Mouse (Mus musculus) kidney, embryonic 16.5 days (tissue): ENCODE data around the gene Tnni3k. TPM values are rescaled to one million over a fixed set of nuclear protein-coding genes. Genes with fewer than 3 reads are reported as not detected.

ENCODE experiments used
- ATAC-seq: fragments of 200-750 bp; cut with Nextera tagmentation; 2 replicates; pipeline ENCODE4 v1.8.0; 2017; ENCODE audit warnings: moderate TSS enrichment; ENCODE audit not compliant: low FRiP score, low TSS enrichment
- H3K27ac ChIP-seq: fragments of 300-500 bp; sonication (generic); 2 replicates; pipeline ENCODE4 v1.5.1; 2014; ENCODE audit warnings: low read length
- H3K27me3 ChIP-seq: fragments of 300-500 bp; sonication (generic); 2 replicates; pipeline ENCODE4 v1.6.1; 2014; ENCODE audit warnings: low read length, control low read depth, mixed read lengths; ENCODE audit not compliant: insufficient read depth
- H3K36me3 ChIP-seq: fragments of 300-500 bp; sonication (generic); 2 replicates; pipeline ENCODE4 v1.6.1; 2014; ENCODE audit warnings: low read length, control low read depth, mixed read lengths; ENCODE audit not compliant: insufficient read depth
- H3K4me1 ChIP-seq: fragments of 300-500 bp; sonication (generic); 2 replicates; pipeline ENCODE4 v1.6.1; 2014; ENCODE audit warnings: low read length, control low read depth, mixed read lengths; ENCODE audit not compliant: insufficient read depth
- H3K4me2 ChIP-seq: fragments of 300-500 bp; sonication (generic); replicated peaks from 2 replicates; pipeline ENCODE4 v1.6.1; 2014; ENCODE audit warnings: low read depth, low read length
- H3K4me3 ChIP-seq: fragments of 300-500 bp; sonication (generic); 2 replicates; pipeline ENCODE4 v1.5.1; 2014; ENCODE audit warnings: mild to moderate bottlenecking, low read length
- H3K9ac ChIP-seq: fragments of 300-500 bp; sonication (generic); replicated peaks from 2 replicates; pipeline ENCODE4 v1.6.1; 2014; ENCODE audit warnings: low read length
- H3K9me3 ChIP-seq: fragments of 300-500 bp; sonication (generic); 2 replicates; pipeline ENCODE4 v1.6.1; 2016; ENCODE audit warnings: low read length, control low read depth
- WGBS: fragments of 180-500 bp; shearing (Covaris S2); extraction: QIAGEN DNeasy Blood & Tissue Kit; methylation state at CpG from one replicate; pipeline ENCODE4 v1.1.7; 2014; 5-methylcytosine and 5-hydroxymethylcytosine counted together
- polyA plus RNA-seq: library from polyadenylated mRNA; unstranded; fragments of >200 nt; fragmentation: Nextera tagmentation; extraction: Ambion mirVana; gene quantifications from 2 replicates; pipeline ENCODE4 v1.2.1, GENCODE M21; 2015

Gene Tnni3k
- polyA plus RNA-seq, 1 experiment from 2014 or later, result not detected

- Histone ChIP-seq H3K9ac (no peak overlapping the region), H3K4me3 (no peak overlapping the region), H3K36me3 (no peaks in the 10 kb centered on the region), H3K27me3 (no peaks in the 10 kb centered on the region), H3K27ac (no peak overlapping the region), H3K9me3 (no peaks in the 10 kb centered on the region), H3K4me1 (no peaks in the 10 kb centered on the region), H3K4me2 (no peak overlapping the region)
- ATAC-seq, result no peak
- 42% methylated on average over 3 of the region's 3 CpGs for WGBS
These were observed 195.5 kb downstream of the Tnni3k start for GRCm38 (mm10) chr3:154859721-154860120.

DNA sequence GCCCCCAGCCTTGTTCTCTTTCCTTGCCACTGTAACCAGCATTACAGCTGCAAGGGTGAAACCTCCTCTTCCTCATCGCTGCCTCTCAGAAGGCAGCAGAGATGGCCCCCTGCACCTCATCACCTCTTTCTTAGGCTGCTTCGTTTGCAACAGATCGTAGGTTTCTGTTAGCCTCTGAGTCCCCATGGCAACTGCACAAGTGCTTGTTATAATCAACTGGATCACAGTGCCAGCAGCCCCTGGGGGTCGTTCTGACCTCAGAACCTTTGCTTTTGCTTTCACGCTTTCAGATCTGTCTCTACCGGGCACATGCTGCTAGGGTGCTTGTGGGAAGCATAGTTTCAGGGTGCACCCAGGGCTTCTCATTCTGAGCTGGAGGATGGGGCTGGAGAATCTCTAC is 201.9 kb downstream of the Tnni3k start:
- Histone ChIP-seq H3K4me2 (no peak overlapping the region), H3K36me3 (no peaks in the 10 kb centered on the region), H3K9ac (no peak overlapping the region), H3K4me1 (no peaks in the 10 kb centered on the region), H3K27me3 (no peaks in the 10 kb centered on the region), H3K27ac (no peak overlapping the region), H3K4me3 (no peak overlapping the region), H3K9me3 (no peaks in the 10 kb centered on the region)
- 33% methylated on average over 6 of the region's 6 CpGs for WGBS
- ATAC-seq, result no peak

- Histone ChIP-seq H3K27ac (no peak overlapping the region), H3K4me3 (no peak overlapping the region), H3K36me3 (no peaks in the 10 kb centered on the region), H3K4me1 (no peaks in the 10 kb centered on the region), H3K27me3 (no peaks in the 10 kb centered on the region), H3K9me3 (no peaks in the 10 kb centered on the region), H3K4me2 (no peak overlapping the region), H3K9ac (no peak overlapping the region)
- no peak for ATAC-seq
- 72% methylated on average over 3 of the region's 3 CpGs for WGBS
These were observed 202.9 kb downstream of the Tnni3k start for GRCm38 (mm10) chr3:154852281-154852680.

DNA sequence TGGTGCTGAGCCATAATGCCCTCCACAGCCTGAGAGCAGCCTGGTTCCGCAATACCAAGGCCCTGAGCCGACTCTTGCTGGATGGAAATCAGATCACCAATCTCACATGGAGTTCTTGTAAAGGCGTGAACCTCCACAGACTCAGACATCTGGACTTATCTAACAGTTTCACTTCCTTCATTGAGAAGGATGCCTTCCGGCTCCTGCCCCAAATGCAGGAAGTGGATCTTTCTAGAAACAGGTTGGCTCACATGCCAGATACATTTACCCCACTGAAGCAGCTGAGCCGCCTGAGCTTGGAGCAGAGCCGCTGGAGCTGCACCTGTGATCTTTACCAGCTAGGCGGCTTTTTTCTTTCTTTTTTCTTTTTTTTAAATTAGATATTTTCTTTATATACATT is 213.0 kb downstream of the Tnni3k start:
- no peak for ATAC-seq
- Histone ChIP-seq H3K9me3 (no peaks in the 10 kb centered on the region), H3K36me3 (no peaks in the 10 kb centered on the region), H3K4me3 (no peak overlapping the region), H3K9ac (no peak overlapping the region), H3K4me2 (no peak overlapping the region), H3K27me3 (no peaks in the 10 kb centered on the region), H3K27ac (no peak overlapping the region), H3K4me1 (no peaks in the 10 kb centered on the region)
- WGBS, result 89% methylated on average over 7 of the region's 7 CpGs

- WGBS, result 60% methylated on average over 1 of the region's 1 CpGs
- no peak overlapping the region for H3K4me3 ChIP-seq
These were observed 214.1 kb downstream of the Tnni3k start for GRCm38 (mm10) chr3:154841076-154841475.

DNA sequence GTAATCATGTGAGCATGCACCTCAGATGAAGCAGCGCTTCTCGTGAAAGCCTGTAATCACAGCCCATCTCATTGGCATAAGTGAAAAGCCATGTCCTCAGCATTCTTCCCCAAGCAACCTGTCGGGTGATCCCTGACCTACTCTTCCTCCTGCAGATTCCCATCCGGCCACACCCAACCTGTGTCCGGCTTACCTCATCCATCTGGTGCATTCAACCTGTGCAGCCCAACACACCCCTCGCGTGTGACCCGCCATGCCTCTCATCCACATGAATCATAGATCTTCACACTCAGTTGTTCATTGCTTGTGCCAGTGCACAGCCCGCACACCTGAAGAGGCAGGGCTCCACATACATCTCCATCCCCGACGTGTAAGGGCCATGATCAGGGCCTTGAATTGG is 217.3 kb downstream of the Tnni3k start:
- 90% methylated on average over 11 of the region's 11 CpGs for WGBS
- no peaks in the 10 kb centered on the region for H3K4me1 ChIP-seq
- no peak overlapping the region for H3K4me2 ChIP-seq
- no peak for ATAC-seq
- no peaks in the 10 kb centered on the region for H3K27me3 ChIP-seq
- no peaks in the 10 kb centered on the region for H3K9me3 ChIP-seq
- no peak overlapping the region for H3K27ac ChIP-seq
- no peak overlapping the region for H3K9ac ChIP-seq
- H3K4me3 ChIP-seq, result no peak overlapping the region
- no peaks in the 10 kb centered on the region for H3K36me3 ChIP-seq

More at GRCm38 (mm10) chr3:154841076-154841475, 214.1 kb downstream of the Tnni3k start:
- Histone ChIP-seq H3K27me3 (no peaks in the 10 kb centered on the region), H3K4me1 (no peaks in the 10 kb centered on the region), H3K9ac (no peak overlapping the region), H3K27ac (no peak overlapping the region), H3K9me3 (no peaks in the 10 kb centered on the region), H3K36me3 (no peaks in the 10 kb centered on the region), H3K4me2 (no peak overlapping the region)
- ATAC-seq, result no peak

- no peak overlapping the region for H3K4me3 ChIP-seq
- no peaks in the 10 kb centered on the region for H3K27me3 ChIP-seq
- H3K4me2 ChIP-seq, result no peak overlapping the region
- H3K9me3 ChIP-seq, result no peaks in the 10 kb centered on the region
- no peaks in the 10 kb centered on the region for H3K36me3 ChIP-seq
- no peaks in the 10 kb centered on the region for H3K4me1 ChIP-seq
- WGBS, result 74% methylated on average over 3 of the region's 3 CpGs
- no peak overlapping the region for H3K27ac ChIP-seq
- H3K9ac ChIP-seq, result no peak overlapping the region
- ATAC-seq, result no peak
These were observed 219.1 kb downstream of the Tnni3k start for GRCm38 (mm10) chr3:154836137-154836536.

GRCm38 (mm10) chr3:154834373-154834772 is 220.8 kb downstream of the Tnni3k start:
- WGBS, result 63% methylated on average over 9 of the region's 9 CpGs
- Histone ChIP-seq H3K9ac (no peak overlapping the region), H3K27ac (no peak overlapping the region)

DNA sequence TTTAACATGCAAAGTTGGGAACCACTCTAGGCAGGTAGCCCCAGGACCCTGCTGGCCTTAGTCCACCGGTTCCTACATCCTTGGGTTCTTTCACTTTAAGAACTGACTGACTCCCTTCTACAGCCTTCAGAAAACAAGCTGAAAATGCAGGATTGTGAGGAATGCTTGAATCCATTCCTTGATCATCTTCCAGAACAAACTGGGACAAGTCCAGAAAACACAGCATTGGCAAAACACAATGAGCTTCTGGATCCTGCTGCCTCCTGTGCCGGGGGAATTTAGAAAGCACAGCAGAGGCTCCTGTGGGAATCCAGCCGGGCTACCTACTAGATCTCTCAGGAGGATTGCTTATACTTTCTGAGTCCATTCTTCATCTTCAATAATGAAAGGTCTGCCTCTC is 229.5 kb downstream of the Tnni3k start:
- no peak overlapping the region for H3K27ac ChIP-seq
- no peaks in the 10 kb centered on the region for H3K36me3 ChIP-seq
- 73% methylated on average over 3 of the region's 3 CpGs for WGBS
- H3K9me3 ChIP-seq, result no peaks in the 10 kb centered on the region
- H3K4me1 ChIP-seq, result no peaks in the 10 kb centered on the region
- no peak overlapping the region for H3K9ac ChIP-seq
- H3K4me3 ChIP-seq, result no peak overlapping the region
- no peak for ATAC-seq
- no peaks in the 10 kb centered on the region for H3K27me3 ChIP-seq
- H3K4me2 ChIP-seq, result no peak overlapping the region

More at GRCm38 (mm10) chr3:154834373-154834772, 220.8 kb downstream of the Tnni3k start:
- no peak for ATAC-seq
- Histone ChIP-seq H3K4me3 (no peak overlapping the region), H3K4me2 (no peak overlapping the region), H3K4me1 (no peaks in the 10 kb centered on the region), H3K27me3 (no peaks in the 10 kb centered on the region), H3K9me3 (no peaks in the 10 kb centered on the region), H3K36me3 (no peaks in the 10 kb centered on the region)

GRCm38 (mm10) chr3:154824713-154825112 is 230.5 kb downstream of the Tnni3k start:
- H3K36me3 ChIP-seq, result no peaks in the 10 kb centered on the region
- no peak overlapping the region for H3K9ac ChIP-seq
- no peaks in the 10 kb centered on the region for H3K9me3 ChIP-seq
- H3K27ac ChIP-seq, result no peak overlapping the region
- no peak overlapping the region for H3K4me2 ChIP-seq
- ATAC-seq, result no peak
- WGBS, result 82% methylated on average over 4 of the region's 4 CpGs
- H3K27me3 ChIP-seq, result no peaks in the 10 kb centered on the region
- H3K4me1 ChIP-seq, result no peaks in the 10 kb centered on the region
- H3K4me3 ChIP-seq, result no peak overlapping the region
